Mouse (Mus musculus) megakaryocyte, adult 5-6 weeks (primary cell): ENCODE measurements around the gene 4933434E20Rik. TPM values are rescaled to one million over a fixed set of nuclear protein-coding genes. Genes with fewer than 3 reads are reported as not detected.
A peak's percentile ranks its signal among the peaks of the same experiment; 100 is the strongest.

ENCODE experiments used
- ATAC-seq: 2 replicates; pipeline ENCODE4 v1.8.0; 2016; ENCODE audit warnings: mild to moderate bottlenecking, inconsistent platforms; ENCODE audit not compliant: poor library complexity, severe bottlenecking
- total RNA-seq, 2 experiments: library from RNA; stranded (forward) in 1 of 2; stranded (reverse) in 1 of 2; fragments of 153-499, 151-499 nt in 1 of 2; fragments of 221-1000, 200-1000 nt in 1 of 2; gene quantifications; 2 replicates each; pipeline versions ENCODE4 v1.2.3 to v1.2.4; 2015 to 2017

The 4933434E20Rik gene
- total RNA-seq, 2 experiments from 2014 or later, result 39.0 to 46.7 TPM

DNA sequence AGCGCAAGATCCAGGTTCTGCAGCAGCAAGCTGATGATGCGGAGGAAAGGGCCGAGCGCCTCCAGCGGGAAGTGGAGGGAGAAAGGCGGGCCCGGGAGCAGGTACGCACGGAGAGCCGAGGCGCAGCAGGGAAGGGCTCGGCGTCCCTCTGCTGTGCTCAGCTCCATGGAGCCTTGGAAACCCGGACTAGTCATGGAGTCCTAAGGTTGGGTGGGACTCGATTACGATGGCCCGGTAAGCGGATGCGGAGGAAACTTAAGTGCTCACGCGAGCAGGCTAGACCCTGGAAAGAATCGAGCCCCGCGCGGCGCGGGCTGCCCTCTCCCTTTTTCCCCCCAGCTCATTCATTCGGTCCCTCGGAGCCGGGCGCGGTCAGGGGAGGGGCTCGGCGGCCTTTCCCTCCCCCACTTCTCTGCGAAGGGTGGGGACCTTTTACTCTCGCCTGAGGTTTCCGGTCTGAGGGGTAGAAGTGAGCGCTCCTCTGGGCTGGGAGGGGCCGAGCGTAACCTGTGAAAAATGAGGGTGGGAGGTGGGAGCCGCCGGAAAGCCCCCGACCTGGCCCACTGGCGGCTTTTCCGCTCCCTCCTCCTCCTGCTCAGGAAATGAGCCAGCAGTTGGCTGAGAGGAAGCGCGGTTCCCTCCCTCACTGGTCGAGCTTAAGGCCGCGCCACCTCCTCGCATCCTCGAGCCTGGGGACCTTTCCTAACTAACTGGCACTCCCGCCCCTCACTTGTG lies 28.5 kb downstream of the 4933434E20Rik start:
- peak; percentile 55 for ATAC-seq

DNA sequence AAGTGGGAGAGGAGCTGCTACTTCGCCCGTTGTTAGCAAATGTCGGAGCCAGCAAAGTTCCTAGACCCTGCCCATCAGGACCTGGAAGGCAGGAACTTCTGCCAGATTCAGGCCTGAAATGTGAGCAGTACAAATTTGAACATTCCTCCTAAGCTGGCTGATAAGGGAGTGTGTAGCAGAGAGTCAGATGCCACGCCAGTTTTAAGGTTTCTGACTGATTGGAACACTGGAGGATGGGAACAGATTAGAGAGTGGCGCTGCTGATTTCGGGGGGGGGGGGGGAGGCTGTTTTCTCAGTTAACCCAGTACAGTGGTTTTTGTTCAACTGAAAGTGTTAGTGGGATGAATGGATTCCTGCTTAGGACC lies 29.0 kb downstream of the 4933434E20Rik start:
- ATAC-seq, result no peak

DNA sequence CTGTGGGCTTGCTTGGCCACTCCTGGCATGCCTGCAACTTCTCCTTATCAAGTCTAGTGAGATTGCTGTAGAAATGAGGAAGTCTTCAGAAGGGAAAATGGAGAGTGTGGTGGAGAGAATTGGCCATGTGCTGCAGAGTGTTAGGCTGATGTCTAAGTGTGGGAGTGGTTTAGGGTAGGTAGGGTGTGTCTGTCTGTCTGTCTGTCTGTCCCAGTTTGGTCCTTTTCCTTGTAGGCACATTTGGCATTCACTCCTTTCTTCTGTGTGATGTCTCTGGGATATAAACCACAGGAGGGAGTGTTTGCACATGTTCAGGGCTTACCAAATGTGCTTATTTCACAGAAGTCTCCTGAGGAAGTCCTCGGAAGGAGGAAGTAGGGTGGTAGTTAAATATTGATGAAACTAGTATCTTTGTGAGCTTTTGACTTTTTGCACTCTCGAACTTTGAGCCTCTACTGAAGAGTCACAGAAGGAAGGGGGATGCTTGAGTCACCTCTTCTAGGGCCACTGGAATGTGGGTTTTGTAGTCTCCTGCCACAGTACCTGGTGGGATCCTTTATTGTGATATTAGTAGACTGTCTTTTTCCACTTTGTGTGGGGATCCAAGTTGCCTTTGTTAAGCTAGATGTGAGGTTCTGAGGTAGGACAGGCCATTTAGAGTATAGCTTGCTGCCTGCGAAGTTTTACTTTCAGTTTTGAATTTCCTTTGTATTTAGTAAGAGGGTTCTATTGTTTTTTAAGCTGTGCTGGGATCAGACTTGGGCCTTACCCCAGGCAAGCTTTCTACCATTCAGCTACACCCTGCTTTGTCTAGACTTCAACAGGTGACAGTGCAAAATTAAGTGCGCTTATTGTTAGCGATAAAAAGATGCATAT lies 30.2 kb downstream of the 4933434E20Rik start:
- ATAC-seq, result peak; percentile 39

DNA sequence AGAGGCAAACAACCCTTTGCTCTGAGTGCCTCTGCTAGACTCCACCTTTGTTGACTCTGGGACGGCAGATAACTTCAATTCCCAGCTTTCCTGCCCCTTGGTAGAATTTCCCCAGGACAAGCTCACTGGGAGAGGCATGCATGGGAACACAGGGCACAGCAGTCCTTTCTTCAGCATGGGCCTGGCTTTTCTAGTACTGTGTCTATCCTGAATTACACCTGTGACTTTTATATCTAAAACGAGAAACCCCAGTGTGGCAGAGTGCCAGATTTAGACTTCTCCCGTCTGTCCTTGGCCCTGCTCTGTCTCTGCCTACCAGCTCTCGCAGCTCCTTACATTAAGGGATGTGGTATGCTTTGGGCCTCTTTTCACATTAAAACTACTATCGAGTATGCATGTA lies 31.6 kb downstream of the 4933434E20Rik start:
- no peak for ATAC-seq

DNA sequence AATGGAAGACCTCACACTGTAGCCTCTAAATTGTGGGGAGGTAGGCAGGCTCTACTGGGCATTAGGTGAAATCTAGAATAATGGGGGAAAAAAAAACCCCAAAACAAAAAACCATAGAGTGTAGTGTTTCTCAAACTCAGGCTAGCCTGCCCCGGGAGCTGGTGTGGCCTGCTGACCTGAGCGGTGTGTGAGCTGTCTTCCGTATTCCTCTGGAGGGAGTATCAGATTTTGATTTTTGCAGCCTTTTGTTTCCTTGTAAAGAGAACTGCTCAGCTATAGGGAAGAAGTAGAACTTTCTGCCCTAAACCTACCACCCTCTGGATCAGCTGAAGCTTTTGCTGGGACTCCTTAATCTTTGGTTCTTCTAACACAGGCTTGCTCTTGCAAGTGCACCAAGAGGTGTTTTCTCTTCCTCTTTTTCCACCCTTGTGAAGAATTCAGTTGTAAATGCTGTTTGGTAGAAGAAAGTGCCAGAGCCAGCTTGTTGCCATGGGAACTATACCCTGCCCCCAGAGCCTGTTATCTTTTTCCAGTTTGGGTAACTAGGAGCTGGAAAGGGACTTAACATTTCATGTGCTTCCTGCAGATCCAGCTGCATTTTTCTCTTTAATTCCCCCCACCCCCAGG lies 32.4 kb downstream of the 4933434E20Rik start:
- no peak for ATAC-seq

DNA sequence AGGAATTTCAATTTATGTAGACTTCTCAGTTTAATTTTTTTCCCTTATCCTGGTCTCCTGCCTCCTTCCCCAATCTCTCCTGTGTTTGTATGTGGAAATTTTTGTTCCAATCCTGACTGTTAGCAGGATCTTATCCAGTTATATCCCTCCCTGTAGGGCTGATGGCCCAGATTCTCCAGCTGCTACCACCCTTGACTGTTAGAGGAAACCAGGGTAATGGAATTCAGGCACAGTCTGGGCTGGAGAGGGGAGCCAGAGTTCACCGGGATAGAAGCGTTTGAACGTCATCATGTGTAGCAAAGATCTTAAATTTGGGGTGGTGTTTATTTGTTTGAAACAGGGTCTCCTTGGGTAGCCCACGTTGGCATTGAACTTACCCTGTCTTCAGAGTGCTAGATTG lies 33.4 kb downstream of the 4933434E20Rik start:
- ATAC-seq, result no peak

DNA sequence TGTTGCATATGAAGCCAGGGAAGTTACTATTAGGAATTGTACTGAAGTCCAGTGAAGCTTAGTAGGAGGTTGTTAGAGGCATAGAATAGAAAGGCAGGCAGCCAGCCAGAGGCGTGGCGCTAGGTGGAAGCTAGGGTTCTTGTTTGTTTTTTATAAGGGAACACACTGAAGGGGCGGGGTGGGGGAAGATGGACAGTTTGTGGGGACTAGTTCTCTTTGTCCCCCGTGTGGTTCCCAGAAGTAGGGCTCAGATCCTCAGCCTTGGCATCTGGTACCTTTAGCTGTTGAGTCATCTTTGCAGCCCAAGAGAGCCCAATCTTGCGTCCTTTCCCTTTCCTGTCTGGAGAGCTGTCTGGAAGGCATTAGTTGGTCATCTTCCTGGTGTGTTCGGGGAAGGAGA lies 33.8 kb downstream of the 4933434E20Rik start:
- no peak for ATAC-seq

DNA sequence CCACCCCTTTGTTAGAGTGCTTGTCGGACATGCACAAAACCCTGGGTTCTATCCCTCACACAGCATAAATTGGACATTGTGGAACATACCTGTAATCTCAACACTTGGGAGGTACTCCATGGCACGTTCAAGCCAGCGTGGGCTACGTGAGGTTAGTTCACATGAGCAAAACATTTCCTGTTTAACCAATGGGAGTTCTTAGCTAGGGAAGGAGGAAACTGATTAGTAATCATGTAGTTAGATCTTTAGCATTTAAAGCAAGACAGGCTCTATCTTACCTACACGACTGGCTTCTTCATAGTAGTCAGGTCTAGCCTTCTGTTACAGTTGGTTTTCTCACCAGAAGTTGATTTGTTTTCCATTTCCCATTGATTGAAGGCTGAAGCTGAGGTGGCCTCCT lies 34.6 kb downstream of the 4933434E20Rik start:
- no peak for ATAC-seq

DNA sequence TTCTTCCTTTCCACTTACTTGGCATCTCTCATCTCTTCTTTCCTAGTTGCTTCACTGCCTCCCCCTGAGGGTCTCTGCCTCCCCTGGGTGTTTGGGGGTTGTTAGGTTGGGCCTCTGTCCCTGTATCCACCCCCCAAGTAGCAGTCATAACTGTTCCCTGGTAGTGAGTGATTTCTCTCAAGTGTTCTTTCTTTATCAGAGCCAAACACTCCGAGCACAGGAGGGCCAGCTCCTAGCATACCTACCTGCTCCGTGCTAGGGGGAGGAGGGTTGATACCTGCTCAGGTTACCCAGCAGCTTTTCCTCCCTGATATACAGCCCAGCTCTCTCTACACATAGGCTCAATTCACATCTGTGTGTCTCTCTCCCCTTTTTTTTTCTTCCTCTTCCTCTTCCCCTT lies 37.2 kb downstream of the 4933434E20Rik start:
- no peak for ATAC-seq

DNA sequence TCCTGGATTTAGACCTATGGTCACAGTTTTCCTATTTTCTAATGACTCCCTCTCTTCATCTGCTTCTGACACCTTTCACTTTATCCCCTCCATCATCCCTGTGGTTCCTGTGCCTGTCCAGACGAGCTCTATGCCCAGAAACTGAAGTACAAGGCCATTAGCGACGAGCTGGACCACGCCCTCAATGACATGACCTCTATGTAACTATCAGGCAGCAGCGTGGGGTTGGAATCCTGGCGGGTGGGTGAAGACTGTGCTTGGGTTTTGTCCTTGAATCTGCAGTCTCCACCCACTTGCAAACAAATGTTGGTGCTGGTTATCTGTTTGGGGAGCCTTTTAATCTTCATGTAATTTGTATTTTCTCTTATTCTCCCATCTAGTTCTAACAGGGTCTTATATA lies 39.5 kb downstream of the 4933434E20Rik start:
- no peak for ATAC-seq

DNA sequence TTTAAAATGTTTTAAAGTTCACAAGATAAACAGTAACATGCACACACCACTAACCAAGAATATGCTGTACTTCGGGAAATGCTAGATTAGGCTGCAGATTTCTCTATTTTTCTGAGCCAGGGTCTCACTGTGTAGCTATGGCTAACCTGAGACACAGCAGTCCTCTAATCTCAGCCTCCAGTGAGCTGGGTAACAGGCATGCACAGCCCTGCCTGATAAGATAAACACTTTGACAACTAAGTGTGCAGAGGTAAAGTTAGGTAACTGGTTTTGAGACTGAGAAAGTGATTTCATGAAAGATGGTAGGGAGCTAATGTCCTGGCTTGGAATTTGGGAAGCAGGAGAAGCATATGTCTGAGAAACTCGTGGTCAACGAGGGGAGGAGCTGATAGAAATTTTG lies 43.0 kb downstream of the 4933434E20Rik start:
- no peak for ATAC-seq

DNA sequence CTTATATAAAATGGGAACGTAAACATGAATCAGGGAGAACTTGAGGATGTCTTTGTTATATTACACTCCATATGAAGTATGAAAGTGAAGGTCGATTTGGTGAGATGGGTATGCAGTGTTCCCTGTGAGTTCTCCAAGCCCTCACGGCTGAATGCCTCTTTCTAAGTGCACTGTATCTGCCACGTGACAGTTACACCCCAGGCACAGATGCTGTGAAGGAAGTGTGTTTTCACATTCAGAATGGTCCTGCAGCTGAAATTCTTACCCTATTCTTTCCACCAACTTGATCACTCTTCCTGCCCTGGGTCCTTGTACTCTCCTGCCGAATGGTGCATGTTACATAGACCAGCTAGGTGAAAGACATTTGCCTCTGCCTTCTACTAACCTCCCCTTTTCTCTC lies 46.5 kb downstream of the 4933434E20Rik start:
- ATAC-seq, result no peak

DNA sequence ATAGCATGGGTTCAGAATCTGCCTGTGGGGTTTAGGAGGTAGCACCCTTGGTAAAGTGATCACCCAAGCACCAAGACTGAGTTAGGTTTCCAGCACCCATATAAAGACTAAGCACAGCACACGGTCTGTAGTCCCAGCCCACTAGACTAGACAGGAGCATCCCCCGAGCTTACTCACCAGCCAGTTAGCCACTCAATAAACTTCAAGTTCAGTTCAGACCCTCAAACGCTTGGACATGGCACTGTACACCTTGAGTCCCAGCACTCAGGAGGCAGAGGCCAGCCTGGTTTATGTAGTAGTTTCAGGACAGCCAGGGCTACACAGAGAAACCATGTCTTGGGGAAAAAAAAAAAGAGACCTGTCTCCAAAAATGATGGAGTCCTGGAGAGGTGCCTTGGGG lies 49.6 kb downstream of the 4933434E20Rik start:
- no peak for ATAC-seq

DNA sequence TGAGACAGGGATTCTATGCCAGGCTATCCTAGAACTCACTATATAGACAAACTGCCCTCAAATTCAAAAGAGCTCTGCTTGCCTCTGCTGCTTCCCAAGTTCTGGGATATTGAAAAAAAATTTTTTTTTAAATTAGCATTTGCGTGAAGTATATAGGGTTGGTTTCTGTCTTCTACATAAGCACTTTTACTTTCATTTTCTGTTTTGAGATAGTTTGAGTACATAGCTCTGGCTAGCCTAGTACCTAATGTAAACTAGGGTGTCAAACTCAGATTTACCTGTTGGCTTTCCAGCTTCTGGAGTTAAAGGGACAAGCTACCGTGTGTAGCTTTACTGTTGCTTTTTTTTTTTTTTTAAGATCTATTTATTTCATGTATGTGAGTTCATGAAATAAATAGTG lies 50.2 kb downstream of the 4933434E20Rik start:
- ATAC-seq, result no peak

DNA sequence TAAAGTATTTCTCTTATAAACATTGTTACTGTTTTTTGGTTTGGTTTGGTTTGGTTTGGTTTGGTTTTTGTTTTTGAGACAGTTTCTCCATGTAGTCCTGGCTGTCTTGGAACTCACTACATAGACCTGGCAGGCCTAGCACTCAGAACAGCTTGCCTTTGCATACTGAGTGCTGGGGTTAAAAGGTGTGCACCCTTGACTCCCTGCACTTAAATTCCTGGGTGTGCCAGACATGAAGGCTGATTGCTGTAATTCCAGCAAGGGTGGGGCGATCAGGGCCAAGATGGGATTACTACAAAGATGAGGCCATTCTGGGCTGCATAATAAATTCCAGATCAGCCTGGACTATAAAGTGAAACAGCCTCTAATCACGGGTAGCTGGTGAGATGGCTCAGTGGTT lies 50.8 kb downstream of the 4933434E20Rik start:
- no peak for ATAC-seq

DNA sequence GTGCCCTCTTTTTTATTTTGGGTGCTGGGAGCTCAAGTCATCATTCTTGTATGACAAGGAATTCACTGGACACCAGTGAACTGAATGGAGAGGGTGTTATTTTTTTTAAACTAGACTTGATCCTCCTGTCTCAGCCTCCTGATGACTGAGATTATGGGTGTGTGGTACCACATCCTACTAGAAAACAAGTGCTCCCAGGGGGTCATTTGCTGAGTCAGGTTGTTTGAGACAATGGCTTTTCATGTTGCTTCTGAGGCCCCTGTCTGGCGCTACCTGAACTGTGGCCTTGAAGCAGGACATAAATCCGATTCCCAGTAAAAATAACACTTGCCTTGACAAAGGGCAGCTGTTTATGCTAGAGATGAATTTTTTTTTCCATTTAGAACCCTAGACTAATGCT lies 51.7 kb downstream of the 4933434E20Rik start:
- no peak for ATAC-seq

DNA sequence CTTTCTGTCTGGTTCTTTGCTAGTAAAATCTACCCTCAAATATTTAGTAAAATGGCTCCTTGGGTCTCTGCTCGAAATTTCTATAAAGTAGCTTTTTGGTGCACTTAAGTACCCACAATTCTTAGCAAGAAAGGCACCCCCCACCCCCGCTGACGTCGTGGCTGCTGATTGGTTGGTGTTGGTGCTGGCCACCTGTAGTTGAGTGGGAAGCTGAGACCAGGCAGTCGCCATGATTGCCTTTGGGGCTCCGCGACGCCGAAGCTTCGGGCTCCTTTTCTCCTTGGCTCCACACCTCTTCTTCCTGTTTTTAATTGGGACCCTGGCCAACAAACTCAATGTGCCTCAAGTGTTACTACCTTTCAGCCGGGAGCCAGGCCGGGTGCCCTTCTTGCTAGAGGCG lies 52.5 kb downstream of the 4933434E20Rik start, which contains the start of gene Nup210l:
Nup210l (plus strand) TSS at position 195 of the 400 bp plus-strand sequence.
- ATAC-seq, result no peak

DNA sequence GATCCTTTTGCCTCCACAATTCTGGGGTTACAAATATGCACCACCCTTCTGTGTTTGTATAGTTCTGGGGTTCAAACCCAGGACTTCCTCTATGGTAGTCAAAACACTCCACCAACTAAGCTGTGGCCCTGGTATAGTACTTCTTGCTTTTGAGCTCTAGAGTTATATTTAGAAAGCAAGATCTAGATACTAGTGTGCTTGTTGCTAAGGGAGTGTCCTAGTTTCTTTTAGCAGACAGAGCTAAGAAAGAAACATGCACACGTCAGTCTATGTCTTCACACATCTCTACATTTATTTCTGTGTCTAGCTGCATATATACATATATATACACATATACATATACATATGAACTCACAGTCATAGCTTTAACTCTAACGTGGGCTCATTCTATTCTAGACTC lies 60.3 kb downstream of the 4933434E20Rik start:
- ATAC-seq, result no peak

DNA sequence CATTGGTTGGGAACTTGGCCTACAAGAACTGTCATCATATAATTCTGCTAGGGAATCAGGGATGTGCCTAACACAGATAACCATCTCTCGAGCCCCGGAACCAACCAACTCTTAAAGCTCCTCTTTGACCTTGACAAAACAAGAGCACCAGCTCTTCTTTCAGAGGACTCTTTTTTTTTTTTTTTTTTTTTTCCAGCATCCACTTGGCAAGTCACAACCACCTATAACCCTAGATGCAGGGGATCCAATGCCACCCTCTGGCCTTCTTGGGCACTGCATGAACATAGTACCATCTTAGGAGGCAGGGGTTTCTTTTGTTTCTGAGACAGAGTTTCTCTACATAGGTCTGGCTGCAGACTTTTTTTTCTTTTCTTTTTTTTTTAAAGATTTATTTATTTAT lies 62.9 kb downstream of the 4933434E20Rik start:
- ATAC-seq, result no peak

DNA sequence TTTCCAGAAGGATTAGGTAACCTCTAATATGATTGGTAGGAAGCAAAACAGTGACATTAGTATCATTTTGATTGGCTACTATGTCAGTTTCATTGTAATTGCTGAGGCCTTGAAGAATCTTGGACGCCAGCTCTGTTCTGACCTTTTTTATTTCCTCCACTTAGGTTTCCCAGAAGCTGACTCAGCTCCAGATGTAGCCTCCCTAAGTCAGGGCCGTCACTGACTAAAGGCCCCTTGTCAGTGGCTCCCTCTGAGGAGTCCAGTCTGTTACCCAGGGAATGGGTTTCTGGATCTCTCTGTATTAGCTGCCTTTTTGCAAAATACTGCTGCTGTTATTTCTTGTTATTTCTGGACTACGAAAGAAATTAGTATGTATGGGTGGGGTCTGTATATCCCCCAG lies 64.1 kb downstream of the 4933434E20Rik start:
- no peak for ATAC-seq
